Mouse (Mus musculus): Measurements from ENCODE around the gene Unc93b1. TPM values are rescaled to one million over a fixed set of nuclear protein-coding genes. Genes with fewer than 3 reads are reported as not detected.

Gene Unc93b1
- polyA plus RNA-seq, 1 experiment from 2014 or later, result 9.7 TPM

GRCm38 (mm10) chr19:3985261-3985681 is 50.3 kb downstream of the Unc93b1 start:
- DNase-seq (ENCODE audit: low spot score), result no peak

DNA sequence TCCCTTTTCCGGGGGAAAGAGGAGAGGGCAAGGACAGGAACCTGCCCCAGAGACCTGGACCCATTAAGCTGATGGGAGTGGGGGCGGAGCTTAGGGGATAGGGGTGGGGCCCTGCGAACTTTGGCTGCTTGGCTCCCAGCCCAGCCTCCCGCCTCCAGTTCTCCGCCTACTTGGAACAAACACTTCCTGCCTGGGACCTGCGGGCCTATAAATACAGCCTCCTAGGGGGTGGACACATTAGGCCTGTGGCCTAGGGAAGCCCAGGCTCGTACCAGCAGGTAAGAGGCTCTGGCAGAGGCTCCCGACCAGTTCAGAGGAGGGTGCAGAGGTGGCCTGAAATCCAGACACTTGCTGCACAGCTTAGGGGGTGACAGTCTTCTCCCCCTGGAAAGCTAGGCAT is 51.3 kb downstream of the Unc93b1 start, which contains the start of gene Acy3:
Gene Acy3, plus strand, starts transcription at position 237 of the 400 bp plus-strand sequence.
- Histone ChIP-seq H3K36me3 (replicated peaks; ENCODE audit: control insufficient read depth, insufficient read depth) (no peaks in the 10 kb centered on the region), H3K4me3 (replicated peaks; ENCODE audit: low read length) (no peak within 1 kb of the TSS), H3K4me2 (replicated peaks) (no peak within 1 kb of the TSS), H3K27me3 (ENCODE audit: control insufficient read depth, insufficient read depth, low read length) (no peaks in the 10 kb centered on the region), H3K4me1 (replicated peaks; ENCODE audit: control insufficient read depth, insufficient read depth, low read length) (0 out of 2 replicates have a peak, but pooled peaks cover 3% of the 10 kb centered on the region), H3K9ac (no peak within 1 kb of the TSS), H3K9me3 (ENCODE audit: control insufficient read depth, low read length) (no peaks in the 10 kb centered on the region), H3K27ac (no peak within 1 kb of the TSS)
- no peak for ATAC-seq (ENCODE audit: low FRiP score)
- 15% methylated on average over 8 of the region's 8 CpGs for WGBS
- peak; percentile 31 for DNase-seq (ENCODE audit: low spot score)

More at GRCm38 (mm10) chr19:3985261-3985681, 50.3 kb downstream of the Unc93b1 start:
- Histone ChIP-seq H3K27me3 (ENCODE audit: control insufficient read depth, insufficient read depth, low read length) (no peaks in the 10 kb centered on the region), H3K9me3 (ENCODE audit: control insufficient read depth, low read length) (no peaks in the 10 kb centered on the region), H3K9ac (no peak overlapping the region), H3K4me3 (replicated peaks; ENCODE audit: low read length) (no peak overlapping the region), H3K27ac (no peak overlapping the region), H3K4me1 (replicated peaks; ENCODE audit: control insufficient read depth, insufficient read depth, low read length) (0 out of 2 replicates have a peak, but pooled peaks cover 3% of the 10 kb centered on the region), H3K36me3 (replicated peaks; ENCODE audit: control insufficient read depth, insufficient read depth) (no peaks in the 10 kb centered on the region), H3K4me2 (replicated peaks) (no peak overlapping the region)
- WGBS, result 11% methylated on average over 8 of the region's 8 CpGs
- ATAC-seq (ENCODE audit: low FRiP score), result no peak

- H3K4me3 ChIP-seq (replicated peaks; ENCODE audit: low read length), result no peak overlapping the region
- no peaks in the 10 kb centered on the region for H3K36me3 ChIP-seq (replicated peaks; ENCODE audit: control insufficient read depth, insufficient read depth)
- no peak overlapping the region for H3K9ac ChIP-seq
- H3K9me3 ChIP-seq (ENCODE audit: control insufficient read depth, low read length), result no peaks in the 10 kb centered on the region
- H3K27me3 ChIP-seq (ENCODE audit: control insufficient read depth, insufficient read depth, low read length), result no peaks in the 10 kb centered on the region
- 88% methylated on average over 14 of the region's 14 CpGs for WGBS
- H3K4me2 ChIP-seq (replicated peaks), result no peak overlapping the region
- H3K27ac ChIP-seq, result no peak overlapping the region
- H3K4me1 ChIP-seq (replicated peaks; ENCODE audit: control insufficient read depth, insufficient read depth, low read length), result 0 out of 2 replicates have a peak, but pooled peaks cover 3% of the 10 kb centered on the region
- ATAC-seq (ENCODE audit: low FRiP score) (no peak), DNase-seq (ENCODE audit: low spot score) (no peak)
Observed at GRCm38 (mm10) chr19:3988066-3988465, 53.1 kb downstream of the Unc93b1 start.

- ATAC-seq (ENCODE audit: low FRiP score), result no peak
- Histone ChIP-seq H3K27ac (no peak overlapping the region), H3K4me1 (replicated peaks; ENCODE audit: control insufficient read depth, insufficient read depth, low read length) (0 out of 2 replicates have a peak, but pooled peaks cover 3% of the 10 kb centered on the region), H3K36me3 (replicated peaks; ENCODE audit: control insufficient read depth, insufficient read depth) (no peaks in the 10 kb centered on the region), H3K4me2 (replicated peaks) (no peak overlapping the region), H3K9ac (no peak overlapping the region), H3K27me3 (ENCODE audit: control insufficient read depth, insufficient read depth, low read length) (no peaks in the 10 kb centered on the region), H3K9me3 (ENCODE audit: control insufficient read depth, low read length) (no peaks in the 10 kb centered on the region), H3K4me3 (replicated peaks; ENCODE audit: low read length) (no peak overlapping the region)
- WGBS, result 90% methylated on average over 4 of the region's 4 CpGs
- DNase-seq (ENCODE audit: low spot score), result no peak
Observed at GRCm38 (mm10) chr19:3988750-3989149, 53.8 kb downstream of the Unc93b1 start.

DNA sequence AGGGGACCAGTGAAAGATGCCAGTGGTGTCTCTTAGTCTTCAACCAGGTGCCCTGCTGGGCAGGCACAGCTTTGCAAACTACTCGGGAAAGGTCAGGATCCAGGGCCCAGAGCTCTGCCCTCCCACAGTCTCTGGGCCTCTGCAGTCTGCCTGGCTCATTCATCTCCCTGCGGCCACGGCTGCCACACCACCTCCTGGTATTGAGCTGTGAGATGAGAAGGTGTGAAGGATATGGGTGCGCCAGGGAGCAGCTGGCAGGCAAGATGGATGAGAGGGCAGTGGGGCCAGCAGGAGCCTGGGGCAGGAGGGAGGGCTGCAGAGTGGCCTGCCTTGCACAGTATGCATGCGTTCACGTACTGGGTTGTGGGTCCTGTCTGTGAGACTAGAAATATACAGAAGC is 55.8 kb downstream of the Unc93b1 start:
- Histone ChIP-seq H3K4me1 (replicated peaks; ENCODE audit: control insufficient read depth, insufficient read depth, low read length) (0 out of 2 replicates have a peak, but pooled peaks cover 3% of the 10 kb centered on the region), H3K9me3 (ENCODE audit: control insufficient read depth, low read length) (no peaks in the 10 kb centered on the region), H3K27me3 (ENCODE audit: control insufficient read depth, insufficient read depth, low read length) (no peaks in the 10 kb centered on the region), H3K4me2 (replicated peaks) (no peak overlapping the region), H3K9ac (no peak overlapping the region), H3K36me3 (replicated peaks; ENCODE audit: control insufficient read depth, insufficient read depth) (no peaks in the 10 kb centered on the region), H3K27ac (no peak overlapping the region), H3K4me3 (replicated peaks; ENCODE audit: low read length) (no peak overlapping the region)
- DNase-seq (ENCODE audit: low spot score) (no peak), ATAC-seq (ENCODE audit: low FRiP score) (no peak)
- WGBS, result 33% methylated on average over 6 of the region's 6 CpGs

GRCm38 (mm10) chr19:3991562-3991961 is 56.6 kb downstream of the Unc93b1 start:
- Histone ChIP-seq H3K27me3 (ENCODE audit: control insufficient read depth, insufficient read depth, low read length) (no peaks in the 10 kb centered on the region), H3K4me3 (replicated peaks; ENCODE audit: low read length) (no peak overlapping the region), H3K9ac (no peak overlapping the region), H3K4me1 (replicated peaks; ENCODE audit: control insufficient read depth, insufficient read depth, low read length) (0 out of 2 replicates have a peak, but pooled peaks cover under 1% of the 10 kb centered on the region), H3K27ac (no peak overlapping the region), H3K9me3 (ENCODE audit: control insufficient read depth, low read length) (no peaks in the 10 kb centered on the region), H3K36me3 (replicated peaks; ENCODE audit: control insufficient read depth, insufficient read depth) (no peaks in the 10 kb centered on the region), H3K4me2 (replicated peaks) (no peak overlapping the region)
- 95% methylated on average over 3 of the region's 3 CpGs for WGBS
- ATAC-seq (ENCODE audit: low FRiP score), result no peak
- DNase-seq (ENCODE audit: low spot score), result no peak

DNA sequence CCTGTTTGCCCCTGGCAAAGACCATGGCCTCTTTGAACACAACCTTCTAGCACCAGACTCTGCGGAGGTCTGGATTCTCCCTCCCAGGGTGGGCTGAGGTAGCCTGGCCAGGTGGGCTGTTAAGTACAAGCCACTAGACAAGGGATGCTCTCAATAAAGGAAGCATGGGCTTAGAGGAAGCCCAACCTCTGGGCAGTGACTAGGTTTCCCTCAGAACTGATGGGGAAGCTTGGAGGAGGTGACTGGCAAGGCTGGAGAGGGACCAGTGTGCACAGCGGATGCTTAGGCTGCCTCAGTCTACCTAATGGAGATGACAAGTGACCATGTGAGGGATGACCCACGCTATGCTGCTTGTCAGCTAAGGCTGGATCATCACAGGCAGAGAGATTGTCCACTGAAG is 57.0 kb downstream of the Unc93b1 start:
- Histone ChIP-seq H3K27ac (no peak overlapping the region), H3K27me3 (ENCODE audit: control insufficient read depth, insufficient read depth, low read length) (no peaks in the 10 kb centered on the region), H3K4me2 (replicated peaks) (no peak overlapping the region), H3K4me1 (replicated peaks; ENCODE audit: control insufficient read depth, insufficient read depth, low read length) (no peaks in the 10 kb centered on the region), H3K4me3 (replicated peaks; ENCODE audit: low read length) (no peak overlapping the region), H3K9ac (no peak overlapping the region), H3K9me3 (ENCODE audit: control insufficient read depth, low read length) (no peaks in the 10 kb centered on the region), H3K36me3 (replicated peaks; ENCODE audit: control insufficient read depth, insufficient read depth) (no peaks in the 10 kb centered on the region)
- ATAC-seq (ENCODE audit: low FRiP score) (no peak), DNase-seq (ENCODE audit: low spot score) (no peak)
- WGBS, result 86% methylated on average over 3 of the region's 3 CpGs

DNA sequence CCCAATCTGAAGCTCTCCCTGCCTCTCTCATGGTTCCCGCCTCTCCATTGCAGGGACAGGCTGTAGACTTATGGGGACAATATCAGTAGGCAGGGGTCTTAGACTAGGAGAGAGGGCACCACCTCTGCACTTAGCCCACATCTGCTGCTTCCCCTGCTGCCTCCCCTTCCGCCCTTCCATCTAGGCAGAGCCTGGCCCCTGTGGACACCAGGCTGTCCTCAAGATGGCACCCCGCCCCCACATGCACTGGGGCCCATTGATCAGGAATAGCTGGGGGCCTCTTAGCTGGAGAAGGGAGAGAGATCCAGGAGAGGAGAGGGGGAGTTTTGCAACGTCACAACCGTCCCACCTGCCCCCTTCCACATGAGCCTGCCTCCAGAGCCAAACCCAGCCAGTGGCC is 57.4 kb downstream of the Unc93b1 start, which contains the start of gene Tbx10:
Gene Tbx10, plus strand, starts transcription at position 337 of the 400 bp plus-strand sequence.
- Histone ChIP-seq H3K9me3 (ENCODE audit: control insufficient read depth, low read length) (no peaks in the 10 kb centered on the region), H3K4me2 (replicated peaks) (no peak within 1 kb of the TSS), H3K4me1 (replicated peaks; ENCODE audit: control insufficient read depth, insufficient read depth, low read length) (no peaks in the 10 kb centered on the region), H3K36me3 (replicated peaks; ENCODE audit: control insufficient read depth, insufficient read depth) (no peaks in the 10 kb centered on the region), H3K27me3 (ENCODE audit: control insufficient read depth, insufficient read depth, low read length) (no peaks in the 10 kb centered on the region), H3K9ac (no peak within 1 kb of the TSS), H3K4me3 (replicated peaks; ENCODE audit: low read length) (no peak within 1 kb of the TSS), H3K27ac (no peak within 1 kb of the TSS)
- WGBS, result 53% methylated on average over 5 of the region's 5 CpGs
- DNase-seq (ENCODE audit: low spot score), result no peak
- ATAC-seq (ENCODE audit: low FRiP score), result no peak

GRCm38 (mm10) chr19:3994932-3995331 is 59.9 kb downstream of the Unc93b1 start:
- Histone ChIP-seq H3K9ac (no peak overlapping the region), H3K27ac (no peak overlapping the region), H3K36me3 (replicated peaks; ENCODE audit: control insufficient read depth, insufficient read depth) (no peaks in the 10 kb centered on the region), H3K4me3 (replicated peaks; ENCODE audit: low read length) (no peak overlapping the region), H3K9me3 (ENCODE audit: control insufficient read depth, low read length) (no peaks in the 10 kb centered on the region), H3K27me3 (ENCODE audit: control insufficient read depth, insufficient read depth, low read length) (no peaks in the 10 kb centered on the region), H3K4me1 (replicated peaks; ENCODE audit: control insufficient read depth, insufficient read depth, low read length) (no peaks in the 10 kb centered on the region; the same call in 1 of the 2 replicates), H3K4me2 (replicated peaks) (no peak overlapping the region)
- DNase-seq (ENCODE audit: low spot score) (no peak), ATAC-seq (ENCODE audit: low FRiP score) (no peak)
- 72% methylated on average over 6 of the region's 6 CpGs for whole genome bisulfite sequencing

GRCm38 (mm10) chr19:3995505-3995904 is 60.5 kb downstream of the Unc93b1 start:
- no peak overlapping the region for H3K4me3 ChIP-seq (replicated peaks; ENCODE audit: low read length)
- no peaks in the 10 kb centered on the region for H3K27me3 ChIP-seq (ENCODE audit: control insufficient read depth, insufficient read depth, low read length)
- H3K36me3 ChIP-seq (replicated peaks; ENCODE audit: control insufficient read depth, insufficient read depth), result no peaks in the 10 kb centered on the region
- H3K27ac ChIP-seq, result no peak overlapping the region
- no peak overlapping the region for H3K9ac ChIP-seq
- H3K4me2 ChIP-seq (replicated peaks), result no peak overlapping the region
- WGBS, result 93% methylated on average over 3 of the region's 3 CpGs
- H3K4me1 ChIP-seq (replicated peaks; ENCODE audit: control insufficient read depth, insufficient read depth, low read length), result no peaks in the 10 kb centered on the region; the same call in 1 of the 2 replicates
- ATAC-seq (ENCODE audit: low FRiP score), result no peak
- no peaks in the 10 kb centered on the region for H3K9me3 ChIP-seq (ENCODE audit: control insufficient read depth, low read length)
- DNase-seq (ENCODE audit: low spot score), result no peak

Measured in hindbrain, embryonic 14.5 days (tissue).